Mouse (Mus musculus) embryonic facial prominence, embryonic 14.5 days (tissue): Measurements from ENCODE around the gene Ggt1. TPM values are rescaled to one million over a fixed set of nuclear protein-coding genes. Genes with fewer than 3 reads are reported as not detected.

Experiments used
- ATAC-seq: fragments of 200-750 bp; cut with Nextera tagmentation; 2 replicates; pipeline ENCODE4 v1.8.0; 2017; ENCODE audit warnings: low read depth, moderate number of reproducible peaks, moderate TSS enrichment
- DNase-seq: peaks from one replicate; pipeline ENCODE4 v3.0.0-alpha.2; 2015; ENCODE audit warnings: low spot score
- H3K27ac ChIP-seq: fragments of 300-500 bp; sonication (generic); replicated peaks from 2 replicates; pipeline ENCODE4 v1.5.1; 2014; ENCODE audit warnings: low read depth, mild to moderate bottlenecking, low read length, moderate library complexity
- H3K27me3 ChIP-seq: fragments of 300-500 bp; sonication (generic); replicated peaks from 2 replicates; pipeline ENCODE4 v1.6.1; 2014; ENCODE audit warnings: low read length; ENCODE audit not compliant: control insufficient read depth, insufficient read depth
- H3K36me3 ChIP-seq: fragments of 300-500 bp; sonication (generic); 2 replicates; pipeline ENCODE4 v1.6.1; 2014; ENCODE audit warnings: low read length, mixed read lengths; ENCODE audit not compliant: control insufficient read depth, insufficient read depth
- H3K4me1 ChIP-seq: fragments of 300-500 bp; sonication (generic); 2 replicates; pipeline ENCODE4 v1.6.1; 2014; ENCODE audit warnings: antibody characterized with exemption, low read length; ENCODE audit not compliant: control insufficient read depth, insufficient read depth
- H3K4me2 ChIP-seq: fragments of 300-500 bp; sonication (generic); 2 replicates; pipeline ENCODE4 v1.6.1; 2014; ENCODE audit warnings: low read depth, mild to moderate bottlenecking, low read length, moderate library complexity, mixed read lengths
- H3K4me3 ChIP-seq: fragments of 300-500 bp; sonication (generic); 2 replicates; pipeline ENCODE4 v1.5.1; 2014; ENCODE audit warnings: low read depth, mild to moderate bottlenecking, low read length
- H3K9ac ChIP-seq: fragments of 300-500 bp; sonication (generic); 2 replicates; pipeline ENCODE4 v1.6.1; 2014; ENCODE audit warnings: low read depth, mild to moderate bottlenecking, low read length, moderate library complexity, mixed read lengths
- H3K9me3 ChIP-seq: fragments of 300-500 bp; sonication (generic); 2 replicates; pipeline ENCODE4 v1.6.1; 2016; ENCODE audit warnings: low read length; ENCODE audit not compliant: control insufficient read depth
- WGBS: fragments of 180-500 bp; shearing (Covaris S2); extraction: QIAGEN DNeasy Blood & Tissue Kit; methylation state at CpG from one replicate; pipeline ENCODE4 v1.1.7; 2014; 5-methylcytosine and 5-hydroxymethylcytosine counted together
- polyA plus RNA-seq: library from polyadenylated mRNA; unstranded; fragments of >200 nt; fragmentation: Nextera tagmentation; extraction: Ambion mirVana; gene quantifications from 2 replicates; pipeline ENCODE4 v1.2.1, GENCODE M21; 2014

The Ggt1 gene
- polyA plus RNA-seq, 1 experiment from 2014 or later = 0.39 TPM

DNA sequence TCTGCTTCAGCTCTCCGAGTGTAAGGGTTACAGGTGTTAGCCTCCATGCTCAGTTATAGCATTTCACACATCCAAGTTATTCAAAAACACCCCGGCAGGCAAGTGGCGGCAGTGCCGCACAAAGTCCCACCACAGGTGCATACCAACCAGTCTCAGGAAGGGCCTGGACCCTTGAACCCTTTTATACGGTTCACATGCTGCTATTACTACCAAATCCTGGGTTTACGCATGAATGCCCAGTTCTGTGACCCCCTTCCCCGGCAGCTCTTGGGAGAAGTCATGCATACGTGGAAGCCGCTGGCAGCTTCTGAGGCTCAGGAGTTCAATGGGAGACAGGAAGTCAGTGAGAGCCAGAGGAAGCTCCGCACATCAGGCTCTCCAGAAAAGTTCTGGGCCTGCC, 11.8 kb downstream of the Ggt1 start:
- ATAC-seq = no peak

DNA sequence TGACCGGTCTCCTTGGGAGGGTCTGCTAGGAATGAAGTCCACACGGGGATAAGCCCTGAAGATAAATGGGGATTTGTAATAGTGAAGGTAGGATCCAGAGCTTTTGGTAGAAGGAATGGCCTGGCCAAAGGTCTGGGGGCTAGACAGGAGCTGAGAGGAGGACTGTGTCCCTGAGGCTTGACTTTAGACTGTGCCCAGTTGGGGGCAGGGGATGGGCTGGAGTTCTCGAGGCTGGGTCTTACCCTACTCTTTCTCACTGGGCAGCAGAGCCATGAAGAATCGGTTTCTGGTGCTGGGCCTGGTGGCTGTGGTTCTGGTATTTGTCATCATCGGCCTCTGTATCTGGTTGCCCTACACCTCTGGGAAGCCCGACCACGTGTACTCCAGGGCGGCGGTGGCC, 12.6 kb downstream of the Ggt1 start:
- no peaks in the 10 kb centered on the region for H3K36me3 ChIP-seq
- ATAC-seq (no peak), DNase-seq (no peak)
- H3K27me3 ChIP-seq = no peaks in the 10 kb centered on the region
- H3K4me1 ChIP-seq = no peaks in the 10 kb centered on the region
- H3K9ac ChIP-seq = no peak overlapping the region
- no peak overlapping the region for H3K27ac ChIP-seq
- no peak overlapping the region for H3K4me2 ChIP-seq
- H3K9me3 ChIP-seq = no peaks in the 10 kb centered on the region
- WGBS = 87% methylated on average over 9 of the region's 9 CpGs
- no peak overlapping the region for H3K4me3 ChIP-seq

More for the DNA sequence above, 11.8 kb downstream of the Ggt1 start:
- no peaks in the 10 kb centered on the region for H3K9me3 ChIP-seq
- 68% methylated on average over 10 of the region's 10 CpGs for WGBS
- H3K4me3 ChIP-seq = no peak overlapping the region
- no peak overlapping the region for H3K4me2 ChIP-seq
- H3K27me3 ChIP-seq = no peaks in the 10 kb centered on the region
- no peak overlapping the region for H3K27ac ChIP-seq
- no peaks in the 10 kb centered on the region for H3K4me1 ChIP-seq
- H3K9ac ChIP-seq = no peak overlapping the region
- no peak for DNase-seq
- H3K36me3 ChIP-seq = no peaks in the 10 kb centered on the region

DNA sequence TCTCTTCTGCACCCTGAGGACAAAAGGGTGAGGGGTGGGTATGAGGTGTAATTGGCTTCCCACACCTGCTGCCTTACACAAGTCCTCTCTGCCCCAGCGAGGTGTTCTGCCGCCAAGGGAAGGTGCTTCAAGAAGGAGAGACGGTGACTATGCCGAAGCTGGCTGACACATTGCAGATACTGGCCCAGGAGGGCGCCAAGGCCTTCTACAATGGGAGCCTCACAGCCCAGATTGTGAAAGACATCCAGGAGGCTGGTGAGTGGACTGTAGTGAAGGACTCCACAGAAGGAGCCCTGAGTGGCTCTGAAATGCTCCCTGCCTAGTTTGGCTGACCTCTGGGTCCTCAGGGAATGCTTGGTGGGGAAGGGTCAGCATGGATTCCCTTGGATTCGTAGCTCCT, 17.7 kb downstream of the Ggt1 start:
- ATAC-seq (no peak), DNase-seq (no peak)
- no peaks in the 10 kb centered on the region for H3K9me3 ChIP-seq
- WGBS = 80% methylated on average over 6 of the region's 6 CpGs
- no peaks in the 10 kb centered on the region for H3K36me3 ChIP-seq
- H3K27me3 ChIP-seq = no peaks in the 10 kb centered on the region
- H3K27ac ChIP-seq = no peak overlapping the region
- no peak overlapping the region for H3K4me3 ChIP-seq
- no peak overlapping the region for H3K4me2 ChIP-seq
- no peak overlapping the region for H3K9ac ChIP-seq
- H3K4me1 ChIP-seq = no peaks in the 10 kb centered on the region

DNA sequence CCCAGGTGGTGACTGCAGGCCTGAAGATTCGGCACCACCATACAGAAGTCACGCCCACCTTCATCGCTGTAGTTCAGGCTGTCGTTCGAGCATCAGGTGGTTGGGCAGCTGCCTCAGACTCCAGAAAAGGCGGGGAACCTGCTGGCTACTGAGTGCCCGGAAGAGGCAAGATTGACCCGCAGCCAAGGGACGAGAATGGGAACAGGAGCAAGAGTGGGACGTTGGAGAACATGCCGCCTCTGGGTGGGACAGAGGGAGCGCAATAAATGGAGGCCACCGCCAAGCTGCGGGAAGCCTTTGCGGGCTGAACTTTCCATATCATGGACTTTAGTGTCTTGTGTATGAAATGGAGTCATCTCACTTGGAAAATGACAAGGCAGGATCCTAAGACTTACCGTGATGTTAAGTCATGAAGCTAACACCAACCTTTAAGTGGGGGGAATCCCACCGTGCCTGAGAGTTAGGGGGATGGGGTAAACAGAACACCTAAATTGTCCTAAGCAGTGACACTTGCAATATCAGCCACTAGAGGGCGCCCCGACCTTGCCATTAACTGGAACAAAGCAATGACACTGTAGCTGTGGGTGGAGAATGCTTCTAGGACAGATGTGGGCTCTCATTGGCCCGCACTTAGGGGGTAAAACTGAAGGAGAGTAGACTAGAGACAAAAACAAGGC, 24.6 kb downstream of the Ggt1 start:
- H3K27me3 ChIP-seq = no peaks in the 10 kb centered on the region
- peak overlapping the region; percentile 19 for H3K4me3 ChIP-seq
- peak; percentile 94 for DNase-seq
- H3K9ac ChIP-seq = peak overlapping the region; percentile 43; the same call in 1 of the 2 replicates
- no peaks in the 10 kb centered on the region for H3K36me3 ChIP-seq
- no peak overlapping the region for H3K27ac ChIP-seq
- ATAC-seq = peak; percentile 86
- WGBS = 27% methylated on average over 20 of the region's 20 CpGs
- H3K4me2 ChIP-seq = peak overlapping the region; percentile 51
- H3K4me1 ChIP-seq = peaks cover 13% of the 10 kb centered on the region
- no peaks in the 10 kb centered on the region for H3K9me3 ChIP-seq

DNA sequence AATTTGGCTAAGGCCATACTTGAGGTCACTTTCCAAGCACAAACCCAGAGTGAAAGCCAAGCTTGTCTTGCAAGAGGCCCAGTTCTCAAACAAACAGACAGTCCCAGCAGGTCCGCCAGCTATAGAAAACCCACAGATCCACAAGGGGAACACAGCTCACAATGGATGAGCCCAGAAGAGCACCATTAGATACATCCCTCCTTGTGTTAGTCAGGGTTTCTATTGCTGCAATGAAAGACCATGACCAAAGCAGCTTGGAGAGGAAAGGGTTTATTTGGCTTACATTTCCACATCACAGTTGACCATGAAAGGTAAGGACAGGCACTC, 25.1 kb downstream of the Ggt1 start:
- Histone ChIP-seq H3K27ac (no peak overlapping the region), H3K27me3 (no peaks in the 10 kb centered on the region), H3K36me3 (no peaks in the 10 kb centered on the region), H3K4me1 (peaks cover 13% of the 10 kb centered on the region), H3K4me3 (no peak overlapping the region), H3K9me3 (no peaks in the 10 kb centered on the region), H3K4me2 (no peak overlapping the region), H3K9ac (no peak overlapping the region)
- ATAC-seq = 0 out of 2 replicates have a peak, but pooled peaks have one; percentile 10
- 63% methylated on average over 1 of the region's 1 CpGs for WGBS
- DNase-seq = no peak

DNA sequence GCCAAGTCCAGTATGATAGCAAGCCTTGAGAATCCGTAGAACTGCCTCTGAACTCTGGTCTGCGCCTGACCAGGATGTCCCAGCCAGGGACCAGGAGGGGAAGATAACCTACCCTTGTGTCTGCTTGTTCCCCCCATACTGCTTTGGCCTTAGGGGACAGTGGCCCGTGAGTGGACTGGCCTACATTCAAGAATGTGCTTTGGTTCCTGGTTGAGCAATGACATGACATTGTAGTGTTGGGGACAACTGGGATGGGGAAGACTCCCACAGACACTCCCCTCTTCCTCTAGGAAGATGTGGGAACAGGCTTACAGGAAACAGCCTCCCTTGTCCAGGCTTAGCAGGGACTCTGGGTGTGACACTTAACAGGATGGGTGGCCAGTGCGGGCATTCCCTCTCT, 26.4 kb downstream of the Ggt1 start:
- no peak overlapping the region for H3K4me2 ChIP-seq
- H3K4me1 ChIP-seq = peaks cover 13% of the 10 kb centered on the region
- no peak overlapping the region for H3K27ac ChIP-seq
- no peak for DNase-seq
- no peaks in the 10 kb centered on the region for H3K27me3 ChIP-seq
- no peak overlapping the region for H3K9ac ChIP-seq
- no peak for ATAC-seq
- 77% methylated on average over 4 of the region's 4 CpGs for WGBS
- no peaks in the 10 kb centered on the region for H3K9me3 ChIP-seq
- H3K36me3 ChIP-seq = no peaks in the 10 kb centered on the region
- no peak overlapping the region for H3K4me3 ChIP-seq

DNA sequence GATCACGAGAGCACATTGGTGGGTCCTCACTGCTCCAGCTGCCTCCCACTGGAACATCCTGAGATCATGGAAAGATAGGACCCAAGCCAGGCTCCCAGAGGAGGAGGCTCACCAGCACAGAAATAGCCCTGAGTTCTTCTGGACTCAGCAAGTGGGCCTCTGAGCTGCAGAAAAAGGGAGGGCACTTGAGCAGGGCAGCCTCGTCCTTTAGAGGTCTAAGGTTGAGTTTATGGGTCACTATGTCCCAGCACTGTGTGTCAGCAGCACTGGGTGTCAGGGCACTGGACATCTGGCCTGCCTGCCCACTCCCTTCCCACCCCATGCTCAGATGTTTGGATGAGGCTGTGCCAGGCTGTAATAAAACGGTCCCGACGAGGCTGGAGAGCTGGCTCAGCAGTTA, 26.9 kb downstream of the Ggt1 start:
- Histone ChIP-seq H3K4me1 (peaks cover 13% of the 10 kb centered on the region), H3K27me3 (no peaks in the 10 kb centered on the region), H3K4me2 (no peak overlapping the region), H3K27ac (no peak overlapping the region), H3K36me3 (no peaks in the 10 kb centered on the region), H3K9me3 (no peaks in the 10 kb centered on the region), H3K9ac (no peak overlapping the region), H3K4me3 (no peak overlapping the region)
- no peak for ATAC-seq
- no peak for DNase-seq
- WGBS = 60% methylated on average over 5 of the region's 5 CpGs

DNA sequence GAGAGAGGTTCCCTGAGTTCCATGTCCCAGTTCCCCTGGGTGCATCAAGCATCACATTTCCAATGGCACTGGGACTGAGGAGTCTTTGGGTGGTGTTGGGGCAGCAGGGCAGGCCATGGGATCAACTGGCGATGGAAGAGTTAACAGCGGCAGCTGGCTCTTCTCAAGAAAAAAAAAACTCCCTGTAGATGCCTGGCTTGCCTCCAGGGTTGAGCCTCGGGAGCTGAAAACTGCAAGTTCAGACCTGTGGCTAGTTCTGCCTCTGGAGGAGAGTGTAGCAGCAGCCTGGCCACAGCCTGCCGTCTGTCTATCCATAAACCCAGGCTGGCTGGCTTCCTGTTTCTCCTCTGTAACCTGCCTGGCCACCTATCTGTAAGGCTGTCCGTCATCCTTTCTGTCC, 27.7 kb downstream of the Ggt1 start, which contains the start of gene Ggt5:
Ggt5 (plus strand) TSS at position 212 of the 400 bp plus-strand sequence.
- H3K9ac ChIP-seq = peak within 1 kb of the TSS; percentile 52
- ATAC-seq (no peak), DNase-seq (peak; percentile 89)
- 0 out of 2 replicates have a peak within 1 kb of the TSS, but pooled peaks have one; percentile 3 for H3K4me3 ChIP-seq
- no peaks in the 10 kb centered on the region for H3K27me3 ChIP-seq
- peaks cover 13% of the 10 kb centered on the region for H3K4me1 ChIP-seq
- peak within 1 kb of the TSS; percentile 58; the same call in 1 of the 2 replicates for H3K27ac ChIP-seq
- H3K4me2 ChIP-seq = peak within 1 kb of the TSS; percentile 27; the same call in 1 of the 2 replicates
- no peaks in the 10 kb centered on the region for H3K36me3 ChIP-seq
- no peaks in the 10 kb centered on the region for H3K9me3 ChIP-seq
- WGBS = 19% methylated on average over 5 of the region's 5 CpGs

DNA sequence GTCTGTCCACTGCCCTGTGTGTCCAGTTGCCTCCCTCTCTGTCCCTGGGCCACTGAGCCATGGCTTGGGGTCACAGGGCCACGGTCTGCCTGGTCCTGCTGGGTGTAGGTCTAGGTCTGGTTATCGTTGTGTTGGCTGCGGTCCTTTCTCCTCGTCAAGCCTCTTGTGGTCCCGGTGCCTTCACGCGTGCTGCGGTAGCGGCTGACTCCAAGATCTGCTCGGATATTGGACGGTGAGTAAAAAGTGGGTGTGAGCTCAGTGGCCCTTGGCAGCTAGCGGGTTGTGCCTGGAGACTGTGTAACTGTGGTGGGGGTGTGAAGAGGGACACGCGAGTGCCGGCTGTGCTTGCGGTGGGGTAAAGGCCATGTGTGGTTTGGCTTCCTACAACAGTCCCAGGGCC, 28.2 kb downstream of the Ggt1 start:
- WGBS = 70% methylated on average over 16 of the region's 16 CpGs
- DNase-seq (no peak), ATAC-seq (no peak)
- Histone ChIP-seq H3K4me1 (peaks cover 13% of the 10 kb centered on the region), H3K9ac (peak overlapping the region; percentile 52), H3K27ac (peak overlapping the region; percentile 58; the same call in 1 of the 2 replicates), H3K36me3 (no peaks in the 10 kb centered on the region), H3K4me3 (0 out of 2 replicates have a peak overlapping the region, but pooled peaks have one; percentile 3), H3K27me3 (no peaks in the 10 kb centered on the region), H3K9me3 (no peaks in the 10 kb centered on the region), H3K4me2 (peak overlapping the region; percentile 27; the same call in 1 of the 2 replicates)
